Mouse (Mus musculus): ENCODE data around the gene Tmem220.

DNA sequence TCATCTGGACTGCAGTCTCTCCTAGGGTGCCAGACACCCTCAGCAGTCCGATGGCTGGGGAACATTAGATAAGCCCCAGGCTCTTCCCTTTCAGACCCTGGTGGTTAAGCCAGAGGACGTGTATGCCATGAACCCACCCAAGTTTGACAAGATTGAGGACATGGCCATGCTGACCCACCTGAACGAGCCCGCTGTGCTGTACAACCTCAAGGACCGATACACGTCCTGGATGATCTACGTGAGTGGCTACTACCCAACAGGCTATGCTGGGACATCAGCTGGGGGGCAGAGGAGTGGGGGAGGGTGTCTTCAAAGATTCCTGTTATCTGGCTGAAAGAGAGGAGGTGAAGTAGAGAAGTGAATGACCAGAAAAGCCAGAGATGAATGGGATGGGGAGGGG, 57.2 kb downstream of the Tmem220 start:
- TF ChIP-seq CTCF (IDR thresholded peaks at IDR 0.05; ENCODE audit: low read depth) (no peak), EP300 (IDR thresholded peaks at IDR 0.05; ENCODE audit: low read depth) (no peak)

Data from liver, postnatal 0 days (tissue).